Mouse (Mus musculus) cortical plate, adult 2 months (tissue): ENCODE measurements around the gene Tpsab1.

Experiments
- CTCF ChIP-seq: fragments of 200-500 bp; IDR thresholded peaks from 2 replicates; pipeline ENCODE4 v1.5.1; 2011; ENCODE audit warnings: mild to moderate bottlenecking, control low read depth, low read length; ENCODE audit not compliant: insufficient read depth; ENCODE audit errors: extremely low read depth
- POLR2A ChIP-seq: fragments of 200-500 bp; IDR thresholded peaks from 2 replicates; pipeline ENCODE4 v1.6.1; 2011; ENCODE audit warnings: mild to moderate bottlenecking, low read length, control low read depth; ENCODE audit not compliant: insufficient read depth; ENCODE audit errors: extremely low read depth

DNA sequence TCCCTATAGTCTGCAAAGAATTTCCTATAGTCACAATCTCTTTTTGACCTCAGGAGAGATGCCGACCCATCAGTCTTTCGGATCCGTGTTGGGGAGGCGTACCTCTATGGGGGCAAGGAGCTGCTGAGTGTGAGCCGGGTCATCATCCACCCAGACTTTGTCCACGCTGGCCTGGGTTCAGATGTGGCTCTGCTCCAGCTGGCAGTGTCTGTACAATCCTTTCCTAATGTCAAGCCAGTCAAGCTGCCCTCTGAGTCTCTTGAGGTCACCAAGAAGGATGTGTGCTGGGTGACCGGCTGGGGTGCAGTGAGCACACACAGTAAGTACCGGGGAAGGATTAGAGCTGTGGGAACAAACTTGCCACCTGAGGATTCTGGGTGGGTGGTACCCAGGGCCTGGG lies 24.5 kb downstream of the Tpsab1 start:
- TF ChIP-seq CTCF (no peak), POLR2A (no peak)
